Mouse (Mus musculus) lung, postnatal 25 days (tissue): ENCODE measurements around the gene Ap1s3.

ENCODE experiments used
- DNase-seq: peaks from one replicate; pipeline ENCODE4 v3.0.0; 2022; ENCODE audit warnings: low spot score

Gene Ap1s3

GRCm38 (mm10) chr1:79671543-79672337 is at the start of gene Ap1s3:
TSS of gene Ap1s3 (minus strand) at chr1:79671972.
- peak; percentile 78 for DNase-seq

DNA sequence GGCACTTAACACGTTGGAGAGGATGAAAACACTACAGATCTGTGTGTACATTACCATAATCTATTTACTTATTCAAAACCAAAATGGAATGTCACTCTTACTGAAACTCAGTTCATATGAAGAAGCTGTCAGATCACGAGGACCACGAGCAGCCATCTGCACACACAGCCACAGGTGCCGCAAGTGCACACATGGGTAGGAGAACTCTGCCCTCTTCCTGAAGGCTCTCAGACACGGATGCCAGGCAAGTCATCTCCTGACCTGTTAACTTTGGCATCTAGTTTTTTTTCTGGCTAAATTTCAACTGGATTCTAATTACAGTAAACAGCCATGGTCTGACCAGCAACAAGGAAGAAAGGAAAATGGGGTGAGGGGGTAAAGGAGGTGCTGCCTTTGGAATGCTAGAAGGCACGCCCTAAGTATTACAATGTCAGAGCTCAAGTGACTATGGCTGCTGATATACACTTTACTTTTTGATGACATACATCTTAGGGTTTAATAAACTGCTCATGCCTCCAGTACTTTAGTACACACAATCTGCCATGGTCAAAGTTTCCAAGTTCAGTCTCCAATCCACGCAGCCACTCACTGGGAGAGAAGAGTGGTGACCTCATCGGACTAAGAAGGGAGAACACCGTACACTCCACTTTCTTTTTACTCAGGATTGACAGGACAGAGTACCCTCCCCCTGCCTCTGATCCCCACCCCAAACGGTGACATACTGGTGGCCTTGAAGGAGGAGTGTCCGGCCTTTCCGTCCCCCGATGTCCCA is 42.6 kb upstream of the Ap1s3 start:
- no peak for DNase-seq

GRCm38 (mm10) chr1:79713081-79713480 is 41.3 kb upstream of the Ap1s3 start:
- DNase-seq: no peak

- DNase-seq: peak; percentile 49
These were observed 39.7 kb upstream of the Ap1s3 start for GRCm38 (mm10) chr1:79711147-79712126.

DNA sequence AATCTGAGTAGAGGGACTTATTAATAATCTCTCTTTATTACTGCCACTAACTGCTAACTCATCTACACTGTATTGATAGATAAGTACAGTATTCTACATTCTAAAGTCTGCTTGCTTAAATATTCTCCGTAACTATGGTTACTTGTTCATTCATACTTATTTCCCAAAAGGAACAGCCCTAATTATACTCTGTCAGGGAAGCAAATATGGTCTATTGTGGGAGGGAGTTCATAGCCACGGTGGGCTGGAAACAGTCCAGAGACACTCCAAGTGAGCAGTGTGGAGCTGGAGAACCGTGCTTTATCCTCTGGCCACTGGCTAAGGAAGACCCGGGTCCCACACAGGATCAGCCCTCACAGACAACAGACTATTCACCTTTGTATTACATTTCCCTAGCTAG is 38.9 kb upstream of the Ap1s3 start:
- no peak for DNase-seq

DNA sequence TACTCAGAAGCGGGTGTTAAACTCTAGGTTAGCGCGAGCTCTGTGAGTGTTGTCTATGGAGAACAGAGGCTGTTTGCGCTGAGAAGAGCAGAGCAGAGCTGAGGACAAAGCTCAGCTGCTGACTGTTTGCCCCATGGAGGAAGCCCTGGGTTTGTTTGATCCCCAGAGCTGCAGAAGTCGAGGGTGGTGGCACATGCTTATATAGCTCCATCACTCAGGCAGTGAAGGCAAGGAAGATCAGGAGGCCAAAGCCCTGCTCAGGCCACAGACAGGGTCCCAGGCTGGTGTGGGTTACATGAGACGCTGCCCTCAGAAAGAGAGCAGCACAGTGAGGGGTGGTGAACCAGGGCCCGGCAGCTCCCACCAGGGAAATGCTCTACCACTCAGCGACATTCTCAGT is 38.4 kb upstream of the Ap1s3 start:
- DNase-seq: no peak

- no peak for DNase-seq
These were observed 35.6 kb upstream of the Ap1s3 start for GRCm38 (mm10) chr1:79707383-79707782.

- DNase-seq: no peak
These were observed 34.9 kb upstream of the Ap1s3 start for GRCm38 (mm10) chr1:79706707-79707106.

GRCm38 (mm10) chr1:79704672-79705071 is 32.9 kb upstream of the Ap1s3 start:
- DNase-seq: no peak

GRCm38 (mm10) chr1:79703520-79703919 is 31.7 kb upstream of the Ap1s3 start:
- no peak for DNase-seq

GRCm38 (mm10) chr1:79698506-79698905 is 26.7 kb upstream of the Ap1s3 start:
- no peak for DNase-seq

DNA sequence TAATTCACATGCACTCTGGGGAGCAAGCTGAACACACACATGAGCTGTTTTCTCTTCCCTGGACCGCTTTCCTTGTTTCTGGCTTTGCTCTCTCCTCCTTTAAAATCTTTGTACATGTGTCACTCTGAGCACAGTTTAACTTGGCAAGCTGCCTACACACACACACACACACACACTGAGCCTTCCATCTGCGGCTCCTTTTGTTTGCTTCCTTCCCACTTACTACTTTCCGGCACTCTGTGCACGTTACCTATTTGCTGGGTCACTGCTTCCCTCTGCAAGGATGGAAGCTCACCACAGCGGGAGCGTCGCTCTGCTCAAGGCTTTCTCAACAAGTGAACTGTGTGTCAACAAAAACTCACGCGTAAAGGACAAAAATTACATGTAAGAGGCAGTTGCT is 25.6 kb upstream of the Ap1s3 start:
- DNase-seq: peak; percentile 42

GRCm38 (mm10) chr1:79696933-79697332 is 25.2 kb upstream of the Ap1s3 start:
- DNase-seq: no peak

- no peak for DNase-seq
These were observed 20.7 kb upstream of the Ap1s3 start for GRCm38 (mm10) chr1:79692482-79692881.

GRCm38 (mm10) chr1:79687254-79687653 is 15.5 kb upstream of the Ap1s3 start:
- DNase-seq: no peak

- no peak for DNase-seq
These were observed 12.3 kb upstream of the Ap1s3 start for GRCm38 (mm10) chr1:79684027-79684426.

GRCm38 (mm10) chr1:79682936-79683335 is 11.2 kb upstream of the Ap1s3 start:
- DNase-seq: no peak

DNA sequence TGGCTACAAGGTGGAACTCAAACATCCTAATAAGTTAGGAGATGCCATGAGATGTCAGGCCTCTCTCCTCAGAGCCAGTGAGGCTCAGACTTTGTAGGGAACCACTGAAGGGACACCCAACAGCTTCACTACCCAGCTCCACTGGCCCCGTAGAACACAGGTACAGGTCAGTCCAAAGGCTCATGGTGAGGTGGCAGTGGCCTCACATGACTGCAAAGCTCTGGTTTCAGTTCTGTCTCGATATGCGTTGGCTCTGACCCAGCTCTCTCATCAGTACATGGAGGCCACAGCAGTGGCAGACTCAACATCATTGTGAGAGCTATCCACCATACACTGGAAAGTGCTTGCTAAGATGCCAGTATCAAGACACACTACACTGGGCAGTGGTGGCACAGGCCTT is 9.0 kb upstream of the Ap1s3 start:
- DNase-seq: no peak

GRCm38 (mm10) chr1:79678117-79678684 is 6.4 kb upstream of the Ap1s3 start:
- DNase-seq: no peak

GRCm38 (mm10) chr1:79675716-79676115 is 3.9 kb upstream of the Ap1s3 start:
- DNase-seq: no peak

- DNase-seq: no peak
These were observed 603 bp downstream of the Ap1s3 start for GRCm38 (mm10) chr1:79671196-79671542.

- no peak for DNase-seq
These were observed 2.3 kb downstream of the Ap1s3 start for GRCm38 (mm10) chr1:79669419-79669974.
